In the genomic region with DNA sequence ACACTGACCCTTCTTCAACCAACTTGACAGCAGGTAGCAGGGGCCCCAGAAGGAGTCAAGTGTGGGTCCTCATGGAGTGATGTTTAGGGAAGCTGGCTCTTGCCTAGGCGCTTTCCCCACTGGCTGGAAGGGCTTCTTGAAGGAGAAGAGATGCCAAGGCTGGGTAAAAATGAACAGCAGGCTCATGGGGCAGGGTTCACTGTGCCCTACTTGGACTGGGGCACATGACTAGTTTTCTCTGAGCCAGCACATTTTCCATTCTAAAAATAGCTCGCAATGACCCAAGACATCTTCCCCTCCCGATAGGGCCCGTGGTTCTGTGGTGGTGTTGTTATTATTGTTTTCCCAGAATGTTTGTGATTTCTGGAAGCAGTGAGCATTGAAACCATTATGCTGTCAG, we compare ENCODE assay signal across 10 mouse cellular contexts.
A peak's percentile ranks its signal among the peaks of the same experiment; 100 is the strongest.
DNase-seq lines count a peak whose midpoint lies in the region; ATAC-seq lines count a peak whose summit lies in the region.
"Had no signal": no experiment of that assay in that cellular context is flagged by ENCODE, and none has a peak within 500 bp of the region (broad histone marks: within the 10 kb centered on the region; RNA-seq: fewer than 3 reads in every experiment).

No protein-coding gene starts in this region.

- 39% methylated on average over 4 of the region's 4 CpGs for whole genome bisulfite sequencing in heart, embryonic 12.5 days

- H3K4me3 ChIP-seq in heart, embryonic 12.5 days = no peak overlapping the region
- H3K4me3 ChIP-seq: neural tube, embryonic 13.5 days had no signal

- peak overlapping the region; percentile 88 for H3K27ac ChIP-seq in heart, embryonic 12.5 days (ENCODE audit: poor library complexity, severe bottlenecking)
- H3K27ac ChIP-seq: liver, embryonic 14.5 days; neural tube, embryonic 13.5 days had no signal

- intact Hi-C loops in gastrocnemius, postnatal 36 days (cut with DNase I) = no loop called here

- no peak overlapping the region for H3K9ac ChIP-seq in heart, embryonic 12.5 days
- H3K9ac ChIP-seq: liver, embryonic 14.5 days; neural tube, embryonic 13.5 days had no signal

- no peak for ATAC-seq in heart, embryonic 12.5 days (ENCODE audit: insufficient number of reproducible peaks, low FRiP score)

- peak; percentile 57 for DNase-seq in gastrocnemius, postnatal 25 days
- DNase-seq in gastrocnemius, postnatal 36 days = no peak
- DNase-seq in adipocyte (ENCODE audit: low spot score) = peak; percentile 97
- DNase-seq in kidney, postnatal 14 days = peak; percentile 64
- no peak for DNase-seq in frontal cortex, adult 2 months (ENCODE audit: extremely low spot score in 1 of 2, low spot score in 1 of 2)
- DNase-seq in frontal cortex, postnatal 36 days (ENCODE audit: low spot score in 2 of 2) = no peak
- DNase-seq in thymus, postnatal 36 days = no peak

- H3K9me3 ChIP-seq in heart, embryonic 12.5 days (replicated peaks) = no peaks in the 10 kb centered on the region
- H3K9me3 ChIP-seq: neural tube, embryonic 13.5 days had no signal

- H3K27me3 ChIP-seq in heart, embryonic 12.5 days (replicated peaks) = no peaks in the 10 kb centered on the region
- H3K27me3 ChIP-seq: neural tube, embryonic 13.5 days had no signal

- no peaks in the 10 kb centered on the region for H3K36me3 ChIP-seq in heart, embryonic 12.5 days
- H3K36me3 ChIP-seq: neural tube, embryonic 13.5 days had no signal

- 0 out of 2 replicates have a peak overlapping the region, but pooled peaks have one; percentile 22 for H3K4me2 ChIP-seq in heart, embryonic 12.5 days
- H3K4me2 ChIP-seq: neural tube, embryonic 13.5 days had no signal

- H3K4me1 ChIP-seq in heart, embryonic 12.5 days (replicated peaks) = peaks cover 67% of the 10 kb centered on the region

Comparison
In these comparisons a context has a peak if more than half of its experiments do, and no peak if none do; other contexts are left out.
1. DNase-seq: peak in gastrocnemius, postnatal 25 days (single experiment), adipocyte (single experiment) and kidney, postnatal 14 days (single experiment); none in gastrocnemius, postnatal 36 days (0 of 2), frontal cortex, adult 2 months (0 of 2), frontal cortex, postnatal 36 days (0 of 2) and thymus, postnatal 36 days (0 of 2).